15 mouse cellular contexts compared by ENCODE assay signal in the genomic region with DNA sequence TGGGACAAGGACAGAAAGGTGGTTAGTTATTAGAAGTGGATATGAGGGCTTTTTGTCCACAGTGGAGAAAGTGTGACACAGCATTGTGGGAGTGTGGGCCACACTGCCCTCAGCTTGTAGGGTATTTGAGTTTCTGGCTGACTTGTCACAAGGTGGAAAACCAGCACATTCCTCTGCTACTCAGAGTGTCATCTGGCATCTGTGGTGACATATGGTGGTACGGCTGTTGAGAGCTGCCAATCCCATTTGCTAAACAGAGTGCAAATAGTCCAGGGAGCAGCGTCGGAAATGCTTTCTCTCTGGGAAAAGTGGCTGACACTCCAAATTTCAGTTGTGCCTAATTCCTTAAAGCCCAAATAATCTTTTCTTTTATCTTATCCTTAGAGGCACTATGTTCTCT. TPM values are rescaled to one million over a fixed set of nuclear protein-coding genes. Genes with fewer than 3 reads are reported as not detected.
A peak's percentile ranks its signal among the peaks of the same experiment; 100 is the strongest.
DNase-seq lines count a peak whose midpoint lies in the region; ATAC-seq and TF ChIP-seq lines count a peak whose summit lies in the region.
"Had no signal": no experiment of that assay in that cellular context is flagged by ENCODE, and none has a peak within 500 bp of the region (broad histone marks: within the 10 kb centered on the region; RNA-seq: fewer than 3 reads in every experiment).

No protein-coding gene starts in this region.

- TF ChIP-seq CTCF in lung, adult 2 months (IDR thresholded peaks at IDR 0.05; ENCODE audit: insufficient read depth, low read length), result no peak

- H3K4me3 ChIP-seq in lung, adult 2 months (replicated peaks; ENCODE audit: extremely low read depth, low read depth, low read length), result no peak overlapping the region
- H3K4me3 ChIP-seq: erythroblast, embryonic 14.5 days; megakaryocyte, embryonic 14.5 days; neural tube, embryonic 13.5 days had no signal

- WGBS in lung, adult 2 months, result 51% methylated on average over 3 of the region's 3 CpGs

- no peak for TF ChIP-seq POLR2A in lung, adult 2 months (IDR thresholded peaks at IDR 0.05; ENCODE audit: borderline replicate concordance, extremely low read depth, low read depth, low read length)

- H3K4me1 ChIP-seq in lung, adult 2 months (ENCODE audit: control insufficient read depth, insufficient read depth, low read length), result no peaks in the 10 kb centered on the region
- H3K4me1 ChIP-seq: neural tube, embryonic 13.5 days had no signal

- peak; percentile 72 for ATAC-seq in frontal cortex, adult (ENCODE audit: low TSS enrichment)

- no peak for DNase-seq in frontal cortex, postnatal 14 days (ENCODE audit: low spot score in 2 of 2)
- peak; percentile 78 for DNase-seq in cerebellum, adult 11 months
- peak; percentile 84 to 89 for DNase-seq in cerebellum, postnatal 36 days
- DNase-seq in layer of hippocampus, postnatal 25 days (ENCODE audit: extremely low spot score in 1 of 2, low spot score in 1 of 2), result peak; percentile 34 to 51
- no peak for DNase-seq in kidney, postnatal 10 days
- no peak for DNase-seq in lung, adult 2 months
- no peak for DNase-seq in gastrocnemius, postnatal 4 days (ENCODE audit: low spot score in 2 of 2)
- DNase-seq: heart, postnatal 4 days; kidney, adult 2 months had no signal

RNA-seq across cellular contexts. Expression of a gene that starts 46.4 kb away (rescaled TPM):
- 100 to 1,000 TPM; 480 to 546 TPM for total RNA-seq in layer of hippocampus, postnatal 25 days (2021)
- polyA plus RNA-seq in lung, adult 2 months (2012; rRNA removed), result 0.07 and 0.41 TPM in 2 replicates
- total RNA-seq in gastrocnemius, postnatal 4 days (2021), result 1 to 10 TPM in 1 of 2 experiments, under 1 TPM in 1; 0.62 to 1.3 TPM
- total RNA-seq: granulocyte monocyte progenitor cell, adult 5-6 weeks had no signal
- polyA plus RNA-seq: erythroblast, embryonic 14.5 days; liver, embryonic 14.5 days had no signal

Comparison
In these comparisons a context has a peak if more than half of its experiments do, and no peak if none do; other contexts are left out.
1. DNase-seq: peak in cerebellum, adult 11 months (single experiment), cerebellum, postnatal 36 days (2 of 2) and layer of hippocampus, postnatal 25 days (2 of 2); none in frontal cortex, postnatal 14 days (0 of 2), kidney, postnatal 10 days (single experiment), lung, adult 2 months (single experiment) and gastrocnemius, postnatal 4 days (0 of 2).
2. RNA of a gene that starts 46.4 kb away (total RNA-seq): 480 to 546 TPM in layer of hippocampus, postnatal 25 days; 0.62 to 1.3 TPM in gastrocnemius, postnatal 4 days; every median in the first group is over 100 times any median in the second.